Mouse (Mus musculus): ENCODE measurements at regions not wholly inside any gene's neighbourhood (a gene's known extent, or its start where the extent isn't known, plus 50 kb on each side); places are given as distances from the start of the nearest gene placed in this dataset.

- Histone ChIP-seq H3K9me3 (replicated peaks) (0 out of 2 replicates have a peak, but pooled peaks cover 6% of the 10 kb centered on the region), H3K27ac (replicated peaks) (no peak overlapping the region), H3K27me3 (ENCODE audit: low read depth, poor library complexity, severe bottlenecking) (no peaks in the 10 kb centered on the region), H3K4me3 (no peak overlapping the region), H3K36me3 (no peaks in the 10 kb centered on the region), H3K4me1 (no peaks in the 10 kb centered on the region)
- 82% methylated on average over 5 of the region's 5 CpGs for WGBS
- no peak for DNase-seq (ENCODE audit: low spot score)
These were observed 234.9 kb upstream of the Akirin2 start for GRCm38 (mm10) chr4:34315848-34316247.

- Histone ChIP-seq H3K27me3 (ENCODE audit: low read depth, poor library complexity, severe bottlenecking) (no peaks in the 10 kb centered on the region), H3K9me3 (replicated peaks) (no peaks in the 10 kb centered on the region), H3K27ac (replicated peaks) (no peak overlapping the region), H3K4me1 (peaks cover 8% of the 10 kb centered on the region; the same call in 1 of the 2 replicates), H3K4me3 (no peak overlapping the region), H3K36me3 (no peaks in the 10 kb centered on the region)
- no peak for DNase-seq (ENCODE audit: low spot score)
- 64% methylated on average over 3 of the region's 3 CpGs for WGBS
These were observed 227.9 kb upstream of the Akirin2 start for GRCm38 (mm10) chr4:34322841-34323240.

DNA sequence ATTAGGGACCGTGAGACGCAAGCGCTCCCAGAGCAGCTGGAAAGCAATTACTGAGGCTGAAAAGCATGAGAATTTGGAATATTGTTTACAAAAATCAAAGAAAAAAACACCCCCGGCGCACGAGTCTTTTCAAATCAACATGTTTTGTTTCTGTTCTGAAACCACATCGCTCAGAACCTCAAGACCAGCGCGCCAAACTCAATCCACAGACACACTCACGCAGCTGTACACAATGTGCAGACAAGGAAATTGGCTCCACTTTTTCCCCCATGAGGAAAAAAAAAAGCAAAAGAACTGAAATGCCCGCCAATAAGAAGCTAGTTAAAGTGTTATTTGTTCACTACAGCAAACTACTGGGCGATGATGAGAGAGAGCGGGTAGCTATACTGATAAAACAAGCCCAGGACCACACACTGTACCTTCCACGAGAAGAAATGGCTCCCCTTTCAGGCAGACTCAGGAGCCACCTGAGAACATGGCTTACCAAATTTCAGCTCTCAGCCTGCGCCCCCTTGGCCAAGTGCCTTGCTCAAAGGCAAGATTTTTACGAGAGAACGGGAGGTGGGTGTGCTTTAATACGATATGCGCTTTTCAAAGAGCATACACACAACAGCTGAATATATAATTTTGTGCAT is 222.5 kb upstream of the Akirin2 start:
- Histone ChIP-seq H3K27ac (replicated peaks) (no peak overlapping the region), H3K4me3 (no peak overlapping the region), H3K27me3 (ENCODE audit: low read depth, poor library complexity, severe bottlenecking) (no peaks in the 10 kb centered on the region), H3K36me3 (no peaks in the 10 kb centered on the region), H3K9me3 (replicated peaks) (no peaks in the 10 kb centered on the region), H3K4me1 (peaks cover 8% of the 10 kb centered on the region; the same call in 1 of the 2 replicates)
- 75% methylated on average over 19 of the region's 19 CpGs for WGBS
- DNase-seq (ENCODE audit: low spot score), result no peak

- Histone ChIP-seq H3K27ac (replicated peaks) (no peak overlapping the region), H3K4me1 (no peaks in the 10 kb centered on the region), H3K27me3 (ENCODE audit: low read depth, poor library complexity, severe bottlenecking) (no peaks in the 10 kb centered on the region), H3K36me3 (no peaks in the 10 kb centered on the region), H3K4me3 (no peak overlapping the region), H3K9me3 (replicated peaks) (no peaks in the 10 kb centered on the region)
- DNase-seq (ENCODE audit: low spot score), result no peak
- WGBS, result 75% methylated on average over 14 of the region's 14 CpGs
These were observed 213.6 kb upstream of the Akirin2 start for GRCm38 (mm10) chr4:34336971-34337797.

DNA sequence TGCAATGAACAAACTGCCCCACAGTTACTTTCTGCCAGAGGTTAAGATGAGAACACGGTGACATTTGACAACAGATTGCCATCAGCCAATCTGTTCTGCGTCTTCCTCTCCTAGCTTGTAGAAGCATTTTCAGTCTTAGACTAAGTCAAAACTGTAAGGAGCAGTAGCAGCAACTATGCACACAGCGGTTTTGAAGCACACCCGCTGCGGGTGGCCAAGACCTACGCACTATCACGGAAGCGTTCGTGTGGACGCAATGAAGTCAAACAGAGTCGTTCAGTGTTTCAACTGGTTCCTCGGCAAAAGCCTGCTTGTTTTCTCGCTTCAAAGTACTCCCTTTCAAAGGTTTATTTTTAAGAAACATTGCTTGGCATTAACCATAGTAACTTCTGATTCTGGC is 212.9 kb upstream of the Akirin2 start:
- WGBS, result 93% methylated on average over 13 of the region's 13 CpGs
- Histone ChIP-seq H3K4me3 (no peak overlapping the region), H3K36me3 (no peaks in the 10 kb centered on the region), H3K9me3 (replicated peaks) (no peaks in the 10 kb centered on the region), H3K27ac (replicated peaks) (no peak overlapping the region), H3K4me1 (no peaks in the 10 kb centered on the region), H3K27me3 (ENCODE audit: low read depth, poor library complexity, severe bottlenecking) (no peaks in the 10 kb centered on the region)
- no peak for DNase-seq (ENCODE audit: low spot score)

GRCm38 (mm10) chr4:34340057-34340456 is 210.7 kb upstream of the Akirin2 start:
- Histone ChIP-seq H3K9me3 (replicated peaks) (0 out of 2 replicates have a peak, but pooled peaks cover 2% of the 10 kb centered on the region), H3K4me1 (no peaks in the 10 kb centered on the region), H3K4me3 (no peak overlapping the region), H3K27ac (replicated peaks) (no peak overlapping the region), H3K27me3 (ENCODE audit: low read depth, poor library complexity, severe bottlenecking) (no peaks in the 10 kb centered on the region), H3K36me3 (no peaks in the 10 kb centered on the region)
- 94% methylated on average over 8 of the region's 8 CpGs for WGBS
- DNase-seq (ENCODE audit: low spot score), result no peak

DNA sequence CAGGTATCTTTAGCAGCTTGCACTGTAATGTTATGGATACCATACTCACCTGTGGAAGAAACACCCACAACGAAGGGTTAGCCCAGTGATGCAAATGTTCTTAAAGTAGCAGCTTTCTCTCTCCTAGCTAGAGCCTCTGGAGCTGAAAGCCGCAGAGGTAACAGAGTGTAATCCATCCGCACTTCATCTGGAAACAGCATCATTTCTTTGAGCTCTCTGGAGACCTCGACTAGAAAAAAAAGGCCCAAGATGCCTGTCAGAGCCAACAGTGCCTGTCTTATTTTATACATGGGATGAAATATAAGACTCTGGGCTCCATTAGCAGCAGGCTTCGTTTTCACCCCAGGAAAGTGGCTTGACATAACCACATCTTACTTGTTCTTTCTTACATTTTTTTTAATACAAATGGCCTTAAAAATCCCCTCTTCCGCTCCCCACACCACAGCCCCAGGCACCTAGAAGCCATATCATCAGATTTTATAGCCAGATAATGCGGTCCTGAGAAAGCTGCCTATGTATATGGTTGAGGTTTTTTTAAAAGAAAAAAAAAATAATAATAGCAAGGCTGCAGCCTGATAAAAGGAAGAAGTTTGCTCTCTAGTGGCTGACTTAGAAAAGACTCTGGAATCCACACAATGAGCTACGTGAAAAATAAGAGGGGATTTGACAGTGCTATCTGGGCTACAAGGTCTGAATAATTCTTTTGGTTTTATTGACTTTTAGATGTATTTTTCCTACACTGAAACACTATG is 179.3 kb upstream of the Akirin2 start:
- Histone ChIP-seq H3K36me3 (no peaks in the 10 kb centered on the region), H3K27me3 (ENCODE audit: low read depth, poor library complexity, severe bottlenecking) (no peaks in the 10 kb centered on the region), H3K9me3 (replicated peaks) (no peaks in the 10 kb centered on the region), H3K4me1 (no peaks in the 10 kb centered on the region), H3K4me3 (no peak overlapping the region), H3K27ac (replicated peaks) (no peak overlapping the region)
- no peak for DNase-seq (ENCODE audit: low spot score)
- WGBS, result 80% methylated on average over 8 of the region's 8 CpGs

GRCm38 (mm10) chr4:34386338-34386967 is 164.3 kb upstream of the Akirin2 start:
- Histone ChIP-seq H3K27ac (replicated peaks) (no peak overlapping the region), H3K9me3 (replicated peaks) (peaks cover under 1% of the 10 kb centered on the region), H3K27me3 (ENCODE audit: low read depth, poor library complexity, severe bottlenecking) (no peaks in the 10 kb centered on the region), H3K4me3 (no peak overlapping the region), H3K36me3 (no peaks in the 10 kb centered on the region), H3K4me1 (peaks cover 8% of the 10 kb centered on the region)
- DNase-seq (ENCODE audit: low spot score), result no peak
- 82% methylated on average over 5 of the region's 5 CpGs for WGBS

DNA sequence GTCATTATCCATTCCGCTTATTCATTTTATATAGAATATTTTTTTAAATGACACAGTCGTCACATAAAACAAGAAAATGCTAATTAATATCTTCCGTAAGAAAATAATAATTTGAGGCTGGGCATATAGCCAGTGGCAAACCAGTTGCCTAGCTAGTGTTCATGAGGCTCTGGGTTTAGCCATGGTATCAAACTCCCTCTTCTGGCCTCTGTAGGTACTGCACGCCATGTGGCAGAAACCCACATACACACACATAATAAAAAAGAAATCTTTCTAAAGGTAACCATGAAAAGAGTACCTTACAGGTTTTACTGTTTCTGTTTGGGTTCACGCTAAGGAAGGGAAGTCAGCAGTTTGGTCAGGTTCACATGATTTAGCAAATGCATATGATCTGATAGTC is 159.2 kb upstream of the Akirin2 start:
- no peak for DNase-seq (ENCODE audit: low spot score)

DNA sequence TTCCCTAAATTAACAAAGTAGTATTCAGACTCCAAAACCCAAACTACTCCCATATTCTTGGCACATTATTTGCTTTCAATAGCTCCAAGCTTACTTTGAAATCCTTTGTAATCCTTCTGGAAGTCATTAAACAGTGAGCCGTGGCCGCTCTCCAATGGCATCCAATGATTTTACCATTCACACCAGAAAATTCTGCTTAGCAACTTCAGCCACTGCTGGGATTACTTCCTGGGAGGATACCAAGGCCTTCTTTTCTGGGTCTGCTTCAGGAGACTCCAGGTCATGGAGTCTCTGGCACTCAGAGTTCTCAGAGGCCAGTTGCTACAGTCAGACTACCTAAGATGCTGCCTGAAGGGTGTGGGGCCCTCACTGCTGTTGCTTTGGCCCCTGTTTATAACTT is 147.7 kb upstream of the Akirin2 start:
- no peaks in the 10 kb centered on the region for H3K4me1 ChIP-seq
- 81% methylated on average over 2 of the region's 2 CpGs for whole genome bisulfite sequencing
- no peak overlapping the region for H3K4me3 ChIP-seq
- no peaks in the 10 kb centered on the region for H3K36me3 ChIP-seq
- H3K27me3 ChIP-seq (ENCODE audit: low read depth, poor library complexity, severe bottlenecking), result no peaks in the 10 kb centered on the region
- H3K9me3 ChIP-seq (replicated peaks), result no peaks in the 10 kb centered on the region
- no peak for DNase-seq (ENCODE audit: low spot score)
- no peak overlapping the region for H3K27ac ChIP-seq (replicated peaks)

More for the DNA sequence above, 159.2 kb upstream of the Akirin2 start:
- Histone ChIP-seq H3K4me1 (peaks cover 3% of the 10 kb centered on the region), H3K27me3 (ENCODE audit: low read depth, poor library complexity, severe bottlenecking) (no peaks in the 10 kb centered on the region), H3K9me3 (replicated peaks) (peaks cover 5% of the 10 kb centered on the region), H3K4me3 (no peak overlapping the region), H3K27ac (replicated peaks) (no peak overlapping the region), H3K36me3 (no peaks in the 10 kb centered on the region)
- 88% methylated on average over 5 of the region's 5 CpGs for WGBS

GRCm38 (mm10) chr4:34407181-34407580 is 143.6 kb upstream of the Akirin2 start:
- H3K27ac ChIP-seq (replicated peaks), result no peak overlapping the region
- H3K9me3 ChIP-seq (replicated peaks), result no peaks in the 10 kb centered on the region
- WGBS, result 85% methylated on average over 3 of the region's 3 CpGs
- H3K4me1 ChIP-seq, result no peaks in the 10 kb centered on the region
- H3K27me3 ChIP-seq (ENCODE audit: low read depth, poor library complexity, severe bottlenecking), result no peaks in the 10 kb centered on the region
- no peaks in the 10 kb centered on the region for H3K36me3 ChIP-seq
- no peak for DNase-seq (ENCODE audit: low spot score)
- no peak overlapping the region for H3K4me3 ChIP-seq

DNA sequence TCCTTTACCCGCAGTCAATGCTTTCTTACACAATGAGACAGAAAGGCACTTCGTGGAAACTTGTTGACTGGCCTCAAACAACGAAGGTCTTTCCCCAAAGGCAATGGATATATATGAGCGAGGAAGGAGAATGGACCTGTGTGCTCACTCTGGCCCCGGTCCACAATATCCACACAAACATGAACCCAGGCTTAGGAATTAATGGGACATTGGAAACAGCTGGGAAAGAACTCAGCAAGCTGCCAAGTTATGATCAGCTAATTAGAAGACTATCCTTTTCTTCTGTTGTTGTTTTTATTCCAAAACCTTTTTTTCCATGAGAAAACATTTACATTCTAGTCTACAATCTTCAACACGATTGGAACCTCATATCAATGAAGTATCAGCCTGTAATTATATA is 129.8 kb upstream of the Akirin2 start:
- Histone ChIP-seq H3K27ac (replicated peaks) (no peak overlapping the region), H3K4me3 (no peak overlapping the region), H3K27me3 (ENCODE audit: low read depth, poor library complexity, severe bottlenecking) (no peaks in the 10 kb centered on the region), H3K4me1 (no peaks in the 10 kb centered on the region), H3K36me3 (no peaks in the 10 kb centered on the region), H3K9me3 (replicated peaks) (no peaks in the 10 kb centered on the region)
- WGBS, result 90% methylated on average over 6 of the region's 6 CpGs
- no peak for DNase-seq (ENCODE audit: low spot score)

Data from midbrain, embryonic 10.5 days (tissue).